Mouse (Mus musculus): ENCODE measurements around the gene Ms4a13. TPM values are rescaled to one million over a fixed set of nuclear protein-coding genes. Genes with fewer than 3 reads are reported as not detected.

Ms4a13 gene
- polyA plus RNA-seq (2017; shearing (Covaris generic)): not detected

GRCm38 (mm10) chr19:11196546-11196945 lies at the start of gene Ms4a13:
TSS of gene Ms4a13 (minus strand) at chr19:11196737.

GRCm38 (mm10) chr19:11232348-11232747 lies 35.8 kb upstream of the Ms4a13 start, which contains the start of gene Ms4a12:
TSS of gene Ms4a12 (minus strand) at chr19:11232448.

GRCm38 (mm10) chr19:11165172-11165571 lies 31.4 kb downstream of the Ms4a13 start, which contains the start of gene 1700025F22Rik:
TSS of gene 1700025F22Rik (minus strand) at chr19:11165320.

GRCm38 (mm10) chr19:11130776-11131175 lies 65.8 kb downstream of the Ms4a13 start, which contains the start of gene 1700017D01Rik:
TSS of gene 1700017D01Rik (minus strand) at chr19:11130876.

Other genes with a start within 250 kb of the Ms4a13 start
- 14.4 TPM for gene Ccdc86, start 247.5 kb downstream of the Ms4a13 start, polyA plus RNA-seq (2017; shearing (Covaris generic))
- not detected for gene Ms4a10, start 222.1 kb downstream of the Ms4a13 start, polyA plus RNA-seq (2017; shearing (Covaris generic))
- not detected for gene Ms4a15, start 203.5 kb downstream of the Ms4a13 start, polyA plus RNA-seq (2017; shearing (Covaris generic))
- not detected for gene Ms4a18, start 178.7 kb downstream of the Ms4a13 start, polyA plus RNA-seq (2017; shearing (Covaris generic))
- gene Ms4a8a, start 115.6 kb downstream of the Ms4a13 start, polyA plus RNA-seq (2017; shearing (Covaris generic)): 0.56 TPM
- not detected for gene 1700017D01Rik, start 65.9 kb downstream of the Ms4a13 start, polyA plus RNA-seq (2017; shearing (Covaris generic))
- gene 1700025F22Rik, start 31.4 kb downstream of the Ms4a13 start, polyA plus RNA-seq (2017; shearing (Covaris generic)): not detected
- 0.20 TPM for gene Ms4a12, start 35.7 kb upstream of the Ms4a13 start, polyA plus RNA-seq (2017; shearing (Covaris generic))
- 0.47 TPM for gene Ms4a1, start 69.5 kb upstream of the Ms4a13 start, polyA plus RNA-seq (2017; shearing (Covaris generic))
- not detected for gene Ms4a5, start 87.1 kb upstream of the Ms4a13 start, polyA plus RNA-seq (2017; shearing (Covaris generic))
- gene Ms4a14, start 117.7 kb upstream of the Ms4a13 start, polyA plus RNA-seq (2017; shearing (Covaris generic)): not detected
- not detected for gene Ms4a7, start 139.4 kb upstream of the Ms4a13 start, polyA plus RNA-seq (2017; shearing (Covaris generic))
- 1.7 TPM for gene Ms4a4a, start 178.8 kb upstream of the Ms4a13 start, polyA plus RNA-seq (2017; shearing (Covaris generic))
- 109 TPM for gene Ms4a4c, start 208.0 kb upstream of the Ms4a13 start, polyA plus RNA-seq (2017; shearing (Covaris generic))
- gene Ms4a4b, start 246.8 kb upstream of the Ms4a13 start, polyA plus RNA-seq (2017; shearing (Covaris generic)): 2,305 TPM